Mouse (Mus musculus): ENCODE results near the gene Zfand6.
A peak's percentile ranks its signal among the peaks of the same experiment; 100 is the strongest.

Gene Zfand6

GRCm38 (mm10) chr7:84594087-84594916 is 95.5 kb downstream of the Zfand6 start:
- peak; percentile 81 for DNase-seq (ENCODE audit: low read depth, low spot score)

GRCm38 (mm10) chr7:84591347-84591746 is 98.4 kb downstream of the Zfand6 start:
- peak; percentile 42 for DNase-seq (ENCODE audit: low read depth, low spot score)

- DNase-seq (ENCODE audit: low read depth, low spot score): no peak
Measured at GRCm38 (mm10) chr7:84590622-84591021, 99.1 kb downstream of the Zfand6 start.

- DNase-seq (ENCODE audit: low read depth, low spot score): no peak
Measured at GRCm38 (mm10) chr7:84587101-84587783, 102.5 kb downstream of the Zfand6 start.

GRCm38 (mm10) chr7:84586360-84587100 is 103.2 kb downstream of the Zfand6 start:
- DNase-seq (ENCODE audit: low read depth, low spot score): no peak

GRCm38 (mm10) chr7:84585086-84585485 is 104.7 kb downstream of the Zfand6 start:
- no peak for DNase-seq (ENCODE audit: low read depth, low spot score)

GRCm38 (mm10) chr7:84579769-84580168 is 110.0 kb downstream of the Zfand6 start:
- DNase-seq (ENCODE audit: low read depth, low spot score): no peak

GRCm38 (mm10) chr7:84578841-84579240 is 110.9 kb downstream of the Zfand6 start:
- DNase-seq (ENCODE audit: low read depth, low spot score): no peak

- DNase-seq (ENCODE audit: low read depth, low spot score): no peak
Measured at GRCm38 (mm10) chr7:84577034-84577433, 112.7 kb downstream of the Zfand6 start.

- no peak for DNase-seq (ENCODE audit: low read depth, low spot score)
Measured at GRCm38 (mm10) chr7:84566200-84566599, 123.6 kb downstream of the Zfand6 start.

- DNase-seq (ENCODE audit: low read depth, low spot score): no peak
Measured at GRCm38 (mm10) chr7:84564236-84564635, 125.5 kb downstream of the Zfand6 start.

Measured in A20 (cell line).